Mouse (Mus musculus) embryo, embryonic 10 days (tissue): ENCODE measurements around the gene Olfr1532-ps1.
"Not testable (repeated sequence)": the region's sequence is repeated elsewhere in the genome, so short reads cannot be mapped to it uniquely, and the experiment has no call there.

Experiments
- DNase-seq: peaks from one replicate; pipeline ENCODE4 v3.0.0-alpha.2; 2015; ENCODE audit warnings: low spot score

Gene Olfr1532-ps1

GRCm38 (mm10) chr7:106907676-106908075 is at the start of gene Olfr1532-ps1:
TSS of gene Olfr1532-ps1 (plus strand) at chr7:106908001.
- DNase-seq, result no peak

GRCm38 (mm10) chr7:106862885-106863284 is 44.9 kb upstream of the Olfr1532-ps1 start, which contains the start of gene Olfr704:
TSS of gene Olfr704 (plus strand) at chr7:106863185.
- no peak for DNase-seq

DNA sequence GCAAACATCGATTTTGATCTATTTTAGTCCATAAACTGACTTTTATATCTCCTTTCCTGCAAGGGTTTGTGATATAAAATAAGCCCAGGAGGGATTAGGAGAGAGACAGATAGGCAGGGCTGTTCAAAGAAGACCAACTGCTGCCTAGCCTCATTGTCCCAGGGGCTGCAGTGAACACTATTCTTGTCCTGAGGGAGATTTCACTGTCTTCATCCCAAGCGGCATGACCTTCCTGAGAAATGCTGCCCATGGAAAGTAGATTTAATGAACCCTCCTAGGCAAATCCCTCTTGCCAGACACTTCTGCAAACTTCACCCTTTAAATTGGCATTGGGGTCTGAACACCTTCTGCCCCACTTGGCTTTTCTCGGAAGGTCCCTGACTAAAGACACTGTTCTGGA is 31.0 kb upstream of the Olfr1532-ps1 start, which contains the start of gene Olfr705:
TSS of gene Olfr705 (minus strand) at position 101 of the 400 bp plus-strand sequence.
- no peak for DNase-seq

DNA sequence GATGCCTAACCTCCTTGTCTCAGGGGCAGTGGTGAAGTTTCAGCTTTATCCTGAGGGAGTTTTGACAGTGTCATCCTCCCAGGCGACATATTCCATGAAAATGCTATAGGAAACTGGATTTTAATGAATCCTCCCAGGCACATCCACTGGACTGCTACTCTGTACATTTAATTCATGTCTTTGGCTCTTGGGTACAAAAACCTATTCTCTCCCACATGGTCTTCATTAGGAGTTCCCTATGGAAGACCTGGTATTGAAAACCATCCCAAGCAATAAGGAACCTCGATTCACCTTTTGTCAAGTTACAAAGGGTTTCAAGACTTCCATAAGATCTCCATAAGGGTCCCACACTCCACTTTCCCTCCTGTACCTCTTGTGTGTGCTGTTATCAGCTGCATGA is 19.7 kb upstream of the Olfr1532-ps1 start, which contains the start of gene Olfr706:
TSS of gene Olfr706 (minus strand) at position 101 of the 400 bp plus-strand sequence.
- DNase-seq, result no peak

- not testable (repeated sequence) for DNase-seq
These were observed 6.7 kb upstream of the Olfr1532-ps1 start, which contains the start of gene Olfr707 for GRCm38 (mm10) chr7:106901141-106901540. TSS of gene Olfr707 (minus strand) at chr7:106901241.

GRCm38 (mm10) chr7:106920961-106921360 is 13.2 kb downstream of the Olfr1532-ps1 start:
- DNase-seq, result not testable (repeated sequence)

DNA sequence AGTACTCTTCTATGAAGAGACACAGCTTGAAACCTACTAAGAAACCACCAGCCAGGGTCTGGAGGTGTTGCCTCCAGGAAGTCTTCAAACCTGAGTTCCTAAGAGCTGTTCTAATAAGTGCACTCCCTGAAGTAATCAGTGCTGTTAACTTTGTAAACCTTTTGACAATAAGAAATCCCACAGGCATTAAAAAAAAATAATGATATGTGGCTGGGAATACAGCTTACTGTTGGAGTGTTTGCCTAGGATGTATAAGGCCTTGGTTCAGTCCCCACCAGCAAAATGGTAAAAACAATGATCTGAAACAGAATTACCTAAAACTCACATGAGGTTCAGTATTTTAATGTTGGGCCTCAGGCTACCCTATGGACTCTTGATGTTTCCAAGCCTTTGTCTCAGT is 24.3 kb downstream of the Olfr1532-ps1 start, which contains the start of gene Olfr709-ps1:
TSS of gene Olfr709-ps1 (minus strand) at position 101 of the 400 bp plus-strand sequence.
- no peak for DNase-seq

- no peak for DNase-seq
These were observed 40.4 kb downstream of the Olfr1532-ps1 start, which contains the start of gene Olfr710 for GRCm38 (mm10) chr7:106948212-106948611. TSS of gene Olfr710 (minus strand) at chr7:106948312.

- no peak for DNase-seq
These were observed 56.0 kb downstream of the Olfr1532-ps1 start, which contains the start of gene Olfr6 for GRCm38 (mm10) chr7:106963837-106964236. TSS of gene Olfr6 (minus strand) at chr7:106963937.
